Mouse (Mus musculus) heart, embryonic 12.5 days (tissue): ENCODE data around the gene Slc44a3. TPM values are rescaled to one million over a fixed set of nuclear protein-coding genes. Genes with fewer than 3 reads are reported as not detected.
A peak's percentile ranks its signal among the peaks of the same experiment; 100 is the strongest.

ENCODE experiments used
- ATAC-seq: fragments of 200-750 bp; cut with Nextera tagmentation; 2 replicates; pipeline ENCODE4 v1.8.0; 2017; ENCODE audit warnings: moderate TSS enrichment, moderate library complexity; ENCODE audit not compliant: insufficient number of reproducible peaks, low FRiP score
- H3K27ac ChIP-seq: fragments of 300-500 bp; sonication (generic); 2 replicates; pipeline ENCODE4 v1.5.1; 2016; ENCODE audit warnings: mild to moderate bottlenecking, moderate library complexity; ENCODE audit not compliant: poor library complexity, severe bottlenecking
- H3K27me3 ChIP-seq: fragments of 300-500 bp; sonication (generic); replicated peaks from 2 replicates; pipeline ENCODE4 v1.6.1; 2016; ENCODE audit warnings: mild to moderate bottlenecking, moderate library complexity
- H3K36me3 ChIP-seq: fragments of 300-500 bp; sonication (generic); 2 replicates; pipeline ENCODE4 v1.6.1; 2016; ENCODE audit warnings: mild to moderate bottlenecking, moderate library complexity
- H3K4me1 ChIP-seq: fragments of 300-500 bp; sonication (generic); replicated peaks from 2 replicates; pipeline ENCODE4 v1.6.1; 2016; ENCODE audit warnings: mild to moderate bottlenecking
- H3K4me2 ChIP-seq: fragments of 300-500 bp; sonication (generic); 2 replicates; pipeline ENCODE4 v1.6.1; 2016; ENCODE audit warnings: mild to moderate bottlenecking, moderate library complexity
- H3K4me3 ChIP-seq: fragments of 300-500 bp; sonication (generic); 2 replicates; pipeline ENCODE4 v1.5.1; 2016; ENCODE audit warnings: mild to moderate bottlenecking
- H3K9ac ChIP-seq: fragments of 300-500 bp; sonication (generic); 2 replicates; pipeline ENCODE4 v1.6.1; 2016; ENCODE audit warnings: mild to moderate bottlenecking, moderate library complexity
- H3K9me3 ChIP-seq: fragments of 300-500 bp; sonication (generic); replicated peaks from 2 replicates; pipeline ENCODE4 v1.6.1; 2016; ENCODE audit warnings: mild to moderate bottlenecking, moderate library complexity
- WGBS: fragments of 180-500 bp; shearing (Covaris S2); methylation state at CpG from one replicate; pipeline ENCODE4 v1.1.7; 2016; 5-methylcytosine and 5-hydroxymethylcytosine counted together
- polyA plus RNA-seq: library from polyadenylated mRNA; unstranded; fragments of >200 nt; fragmentation: Nextera tagmentation; extraction: Ambion mirVana; gene quantifications from 2 replicates; pipeline ENCODE4 v1.2.1, GENCODE M21; 2016

The Slc44a3 gene
- polyA plus RNA-seq, 1 experiment from 2014 or later = 1.1 TPM

DNA sequence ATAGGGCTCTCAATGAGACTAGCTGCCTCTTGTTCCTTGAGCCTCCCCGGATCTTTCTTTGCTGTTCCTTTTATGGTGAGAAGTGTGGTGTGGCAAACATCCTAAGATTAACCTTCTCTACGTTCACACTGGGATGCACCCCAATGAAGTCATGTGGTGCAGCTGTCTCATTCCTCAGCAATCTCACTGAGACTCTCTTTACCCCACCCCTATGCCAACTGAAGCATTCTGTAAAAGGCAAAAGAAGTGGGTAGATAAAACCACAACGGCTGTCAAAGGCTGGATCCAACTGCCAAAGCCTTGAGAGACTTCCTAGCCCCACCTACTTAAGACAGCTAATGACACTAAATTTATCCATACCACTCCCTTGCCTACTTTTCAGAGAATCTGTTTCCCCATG, 57.5 kb downstream of the Slc44a3 start:
- Histone ChIP-seq H3K4me3 (no peak overlapping the region), H3K27ac (no peak overlapping the region), H3K9me3 (no peaks in the 10 kb centered on the region), H3K4me2 (no peak overlapping the region), H3K9ac (no peak overlapping the region), H3K36me3 (no peaks in the 10 kb centered on the region), H3K27me3 (0 out of 2 replicates have a peak, but pooled peaks cover 6% of the 10 kb centered on the region), H3K4me1 (0 out of 2 replicates have a peak, but pooled peaks cover 3% of the 10 kb centered on the region)
- WGBS = 44% methylated on average over 3 of the region's 3 CpGs
- no peak for ATAC-seq

DNA sequence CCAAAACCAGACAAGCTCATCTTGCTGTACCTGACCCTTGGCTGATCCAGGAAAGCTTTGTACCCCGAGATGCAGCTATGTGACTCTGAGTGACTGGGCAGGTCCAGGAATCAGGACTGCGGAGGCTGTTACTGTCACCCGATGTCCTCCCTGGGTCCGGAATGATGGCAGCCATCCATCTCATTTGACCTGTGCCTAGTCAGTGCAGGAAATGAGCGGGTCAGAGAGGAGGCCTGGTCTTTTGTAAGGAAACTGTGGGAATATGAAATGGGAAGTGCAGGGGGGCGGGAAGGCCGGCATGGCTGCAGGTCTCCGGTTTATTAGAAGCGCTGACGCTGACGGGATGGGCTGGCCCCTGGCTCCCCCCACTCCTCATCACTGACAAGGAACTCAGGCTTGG, 60.5 kb downstream of the Slc44a3 start:
- WGBS = 63% methylated on average over 11 of the region's 11 CpGs
- peaks cover 12% of the 10 kb centered on the region for H3K4me1 ChIP-seq
- no peak for ATAC-seq
- no peak overlapping the region for H3K4me2 ChIP-seq
- H3K27me3 ChIP-seq = no peaks in the 10 kb centered on the region
- no peaks in the 10 kb centered on the region for H3K36me3 ChIP-seq
- H3K27ac ChIP-seq = no peak overlapping the region
- H3K4me3 ChIP-seq = no peak overlapping the region
- no peaks in the 10 kb centered on the region for H3K9me3 ChIP-seq
- no peak overlapping the region for H3K9ac ChIP-seq

DNA sequence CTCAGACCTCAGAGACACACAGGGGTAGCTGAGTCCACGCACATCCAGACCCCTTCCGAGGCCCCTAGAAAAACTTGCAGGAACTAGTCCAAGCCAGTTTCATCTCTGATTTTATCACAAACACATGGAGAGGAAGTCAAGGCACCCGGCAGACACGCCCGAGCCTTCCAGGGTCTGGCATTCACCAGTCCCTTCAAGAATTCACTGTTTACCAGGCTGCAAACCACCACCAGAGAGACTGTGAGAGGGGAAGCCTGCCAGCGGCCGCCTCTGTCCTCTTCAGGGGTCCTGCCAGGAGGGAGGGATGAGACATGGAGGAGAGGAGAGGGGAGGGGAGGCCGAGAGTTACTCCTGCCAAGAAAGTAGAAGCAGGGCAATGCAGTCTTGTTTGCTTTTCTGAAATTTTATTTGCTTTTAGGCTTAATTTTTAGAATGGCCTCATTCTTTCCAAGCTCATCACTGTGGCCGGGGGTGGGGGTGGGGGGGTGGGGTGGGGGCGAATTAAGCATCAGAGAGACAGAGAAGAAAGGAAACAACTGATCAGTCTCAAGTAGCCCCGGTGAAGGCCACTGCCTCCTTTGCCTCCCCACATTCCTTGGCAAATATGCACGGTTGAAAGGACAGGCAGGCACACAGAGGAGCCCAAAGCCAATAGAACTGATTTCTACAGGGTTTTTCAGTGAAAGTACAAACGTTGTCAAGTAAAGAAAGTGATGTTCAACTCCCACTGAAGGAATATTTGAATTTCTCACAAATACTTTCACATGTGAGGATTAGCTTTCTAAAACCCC, 62.8 kb downstream of the Slc44a3 start:
- ATAC-seq = peak; percentile 42; the same call in 1 of the 2 replicates
- Histone ChIP-seq H3K9me3 (no peaks in the 10 kb centered on the region), H3K27ac (no peak overlapping the region), H3K4me2 (peak overlapping the region; percentile 42), H3K4me3 (no peak overlapping the region), H3K4me1 (peaks cover 12% of the 10 kb centered on the region), H3K27me3 (no peaks in the 10 kb centered on the region), H3K9ac (peak overlapping the region; percentile 24; the same call in 1 of the 2 replicates), H3K36me3 (no peaks in the 10 kb centered on the region)
- WGBS = 5% methylated on average over 13 of the region's 13 CpGs

DNA sequence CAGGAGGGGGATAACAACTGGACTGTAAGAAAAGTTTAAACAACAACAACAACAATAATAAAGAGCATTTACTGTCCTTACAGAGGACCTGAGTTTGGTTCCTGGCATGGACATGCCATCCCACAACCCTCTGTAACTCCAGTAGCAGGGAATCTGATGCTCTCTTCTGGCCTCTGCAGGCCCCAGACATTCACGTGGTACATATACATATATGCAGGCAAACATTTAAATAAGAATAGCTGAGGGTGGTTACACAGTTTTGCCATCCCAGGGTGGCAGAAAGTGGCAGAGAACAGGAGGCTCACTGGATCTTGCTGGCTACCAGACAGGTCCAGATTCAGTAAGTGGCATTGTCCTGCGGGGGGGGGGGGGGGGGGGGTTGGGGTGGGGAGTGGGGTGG, 64.1 kb downstream of the Slc44a3 start:
- H3K4me3 ChIP-seq = no peak overlapping the region
- no peaks in the 10 kb centered on the region for H3K36me3 ChIP-seq
- H3K9me3 ChIP-seq = no peaks in the 10 kb centered on the region
- 32% methylated on average over 1 of the region's 2 CpGs for WGBS
- no peak overlapping the region for H3K4me2 ChIP-seq
- H3K27me3 ChIP-seq = no peaks in the 10 kb centered on the region
- ATAC-seq = no peak
- H3K9ac ChIP-seq = no peak overlapping the region
- H3K27ac ChIP-seq = no peak overlapping the region
- H3K4me1 ChIP-seq = peaks cover 12% of the 10 kb centered on the region

DNA sequence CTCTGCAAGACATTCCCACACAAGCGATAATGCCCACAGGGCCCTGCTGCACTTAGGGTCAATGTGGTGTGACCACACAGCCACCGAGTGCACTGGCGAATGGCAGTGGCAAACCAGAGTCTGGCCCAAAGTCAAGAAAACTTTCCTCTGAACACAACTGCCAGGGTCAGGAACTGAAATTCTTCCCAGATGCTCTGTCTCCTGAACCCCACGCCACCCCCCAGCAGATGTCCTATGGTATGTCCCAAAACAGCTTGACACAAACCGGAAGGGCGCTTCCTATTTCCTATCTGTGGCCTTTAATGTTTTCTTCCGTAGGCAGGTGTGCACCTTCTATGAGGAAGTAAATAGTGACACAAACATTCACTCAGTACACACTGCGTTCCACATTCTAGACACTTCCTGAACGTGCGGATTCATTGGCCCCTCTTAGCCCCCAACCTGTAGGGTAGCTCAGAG, 65.1 kb downstream of the Slc44a3 start:
- Histone ChIP-seq H3K36me3 (no peaks in the 10 kb centered on the region), H3K27ac (no peak overlapping the region), H3K4me2 (no peak overlapping the region), H3K9ac (no peak overlapping the region), H3K27me3 (no peaks in the 10 kb centered on the region), H3K4me3 (no peak overlapping the region), H3K9me3 (no peaks in the 10 kb centered on the region), H3K4me1 (peaks cover 12% of the 10 kb centered on the region)
- WGBS = 80% methylated on average over 10 of the region's 10 CpGs
- no peak for ATAC-seq

DNA sequence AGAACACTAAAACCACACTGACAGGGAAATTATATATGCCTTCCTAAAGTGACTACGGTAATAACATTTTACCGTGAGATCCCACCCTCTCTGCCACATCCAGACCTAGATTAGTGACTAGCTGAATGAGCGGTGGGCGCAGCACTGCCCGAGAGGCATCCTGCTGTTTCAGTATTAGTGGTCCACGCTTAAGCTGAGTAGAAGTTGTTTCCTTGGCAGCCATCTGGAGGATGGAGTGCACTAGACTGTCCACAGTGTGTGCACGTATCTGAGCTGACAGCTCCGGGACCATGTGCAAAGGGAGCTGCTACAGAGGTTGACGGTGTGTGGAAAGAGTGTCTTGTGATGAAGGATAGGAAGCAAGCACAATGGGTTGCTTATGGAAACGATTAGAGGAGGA, 66.4 kb downstream of the Slc44a3 start:
- no peaks in the 10 kb centered on the region for H3K9me3 ChIP-seq

DNA sequence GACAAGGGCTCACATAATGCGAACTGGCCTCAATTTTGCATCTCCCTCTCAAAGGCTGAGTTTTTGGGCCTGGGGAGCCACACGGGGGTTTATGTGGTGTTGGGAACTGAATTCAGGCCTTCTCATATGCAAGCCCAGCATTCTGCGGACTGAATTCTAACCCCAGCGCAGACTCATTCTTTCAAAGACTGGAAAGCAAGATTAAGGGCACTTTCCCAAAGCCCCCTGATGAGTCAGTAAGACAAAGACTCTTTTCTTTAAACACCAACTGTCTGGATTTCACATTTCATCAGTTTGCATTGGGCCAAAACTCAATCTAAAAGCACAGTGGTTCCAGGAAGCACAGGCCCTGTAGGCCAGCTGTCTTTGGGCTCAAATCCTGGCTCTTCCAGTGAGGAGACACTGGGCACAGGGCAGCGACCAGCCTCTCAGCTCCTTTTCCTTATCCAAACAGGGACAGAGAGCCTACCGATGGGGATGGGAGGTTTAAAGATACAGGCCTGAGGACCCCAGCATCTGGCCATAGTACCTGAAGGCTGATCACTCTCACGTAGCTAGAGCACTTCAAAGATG, 67.4 kb downstream of the Slc44a3 start:
- no peak overlapping the region for H3K4me2 ChIP-seq
- peaks cover 17% of the 10 kb centered on the region for H3K36me3 ChIP-seq
- H3K4me1 ChIP-seq = peaks cover 12% of the 10 kb centered on the region
- no peaks in the 10 kb centered on the region for H3K27me3 ChIP-seq
- H3K9me3 ChIP-seq = no peaks in the 10 kb centered on the region
- WGBS = 64% methylated on average over 7 of the region's 7 CpGs
- no peak overlapping the region for H3K4me3 ChIP-seq
- H3K27ac ChIP-seq = 0 out of 2 replicates have a peak overlapping the region, but pooled peaks have one; percentile 35
- ATAC-seq = no peak
- no peak overlapping the region for H3K9ac ChIP-seq

More for the DNA sequence above, 66.4 kb downstream of the Slc44a3 start:
- 73% methylated on average over 10 of the region's 10 CpGs for WGBS
- no peak overlapping the region for H3K4me3 ChIP-seq
- ATAC-seq = no peak
- H3K4me1 ChIP-seq = peaks cover 12% of the 10 kb centered on the region
- H3K4me2 ChIP-seq = no peak overlapping the region
- H3K9ac ChIP-seq = no peak overlapping the region
- no peak overlapping the region for H3K27ac ChIP-seq
- peaks cover 9% of the 10 kb centered on the region for H3K36me3 ChIP-seq
- H3K27me3 ChIP-seq = no peaks in the 10 kb centered on the region

DNA sequence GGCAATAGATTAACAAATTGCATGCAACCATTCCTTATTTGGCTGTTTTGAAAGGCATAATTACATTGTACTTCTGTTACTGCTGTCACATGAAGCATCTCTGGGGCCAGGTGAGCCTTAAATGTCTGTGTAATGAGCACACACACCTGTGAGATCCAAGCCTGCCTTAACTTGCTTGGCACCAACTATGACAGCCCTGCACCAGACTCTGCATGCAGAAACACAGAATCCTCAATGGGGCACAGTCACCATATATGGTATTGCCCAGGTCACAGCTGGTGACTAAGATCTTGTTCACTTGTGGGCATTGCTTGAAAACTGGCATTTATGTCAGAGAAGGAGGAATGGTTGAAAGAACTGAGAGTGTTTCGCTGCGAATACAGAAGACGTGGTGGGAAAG, 69.4 kb downstream of the Slc44a3 start:
- H3K4me1 ChIP-seq = peaks cover 8% of the 10 kb centered on the region
- no peaks in the 10 kb centered on the region for H3K9me3 ChIP-seq
- H3K27me3 ChIP-seq = no peaks in the 10 kb centered on the region
- H3K4me2 ChIP-seq = no peak overlapping the region
- ATAC-seq = no peak
- H3K9ac ChIP-seq = no peak overlapping the region
- 79% methylated on average over 3 of the region's 3 CpGs for WGBS
- peaks cover 32% of the 10 kb centered on the region for H3K36me3 ChIP-seq
- H3K4me3 ChIP-seq = no peak overlapping the region
- no peak overlapping the region for H3K27ac ChIP-seq

DNA sequence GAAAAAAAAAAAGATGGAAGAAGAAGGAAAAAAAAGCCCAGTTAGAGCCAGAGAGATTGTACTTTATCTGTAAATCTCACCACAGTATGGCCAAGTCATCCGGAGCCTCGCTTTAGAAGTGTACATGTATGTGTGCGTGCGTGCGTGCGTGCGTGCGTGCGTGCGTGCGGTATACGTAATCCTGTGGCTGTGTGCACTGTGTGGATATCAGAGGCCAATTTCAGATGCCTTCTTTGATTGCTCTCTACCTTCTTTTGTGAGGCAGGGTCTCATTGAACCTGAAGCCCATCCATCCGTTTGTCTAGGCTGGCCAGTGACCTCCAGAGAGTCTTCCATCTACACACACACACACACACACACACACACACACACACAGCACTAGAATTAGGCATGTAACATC, 70.7 kb downstream of the Slc44a3 start:
- H3K36me3 ChIP-seq = peaks cover 45% of the 10 kb centered on the region
- H3K4me1 ChIP-seq = peaks cover 8% of the 10 kb centered on the region
- H3K27me3 ChIP-seq = no peaks in the 10 kb centered on the region
- WGBS = 92% methylated on average over 13 of the region's 13 CpGs
- no peak overlapping the region for H3K4me3 ChIP-seq
- ATAC-seq = no peak
- no peak overlapping the region for H3K9ac ChIP-seq
- no peak overlapping the region for H3K4me2 ChIP-seq
- H3K27ac ChIP-seq = no peak overlapping the region
- no peaks in the 10 kb centered on the region for H3K9me3 ChIP-seq

DNA sequence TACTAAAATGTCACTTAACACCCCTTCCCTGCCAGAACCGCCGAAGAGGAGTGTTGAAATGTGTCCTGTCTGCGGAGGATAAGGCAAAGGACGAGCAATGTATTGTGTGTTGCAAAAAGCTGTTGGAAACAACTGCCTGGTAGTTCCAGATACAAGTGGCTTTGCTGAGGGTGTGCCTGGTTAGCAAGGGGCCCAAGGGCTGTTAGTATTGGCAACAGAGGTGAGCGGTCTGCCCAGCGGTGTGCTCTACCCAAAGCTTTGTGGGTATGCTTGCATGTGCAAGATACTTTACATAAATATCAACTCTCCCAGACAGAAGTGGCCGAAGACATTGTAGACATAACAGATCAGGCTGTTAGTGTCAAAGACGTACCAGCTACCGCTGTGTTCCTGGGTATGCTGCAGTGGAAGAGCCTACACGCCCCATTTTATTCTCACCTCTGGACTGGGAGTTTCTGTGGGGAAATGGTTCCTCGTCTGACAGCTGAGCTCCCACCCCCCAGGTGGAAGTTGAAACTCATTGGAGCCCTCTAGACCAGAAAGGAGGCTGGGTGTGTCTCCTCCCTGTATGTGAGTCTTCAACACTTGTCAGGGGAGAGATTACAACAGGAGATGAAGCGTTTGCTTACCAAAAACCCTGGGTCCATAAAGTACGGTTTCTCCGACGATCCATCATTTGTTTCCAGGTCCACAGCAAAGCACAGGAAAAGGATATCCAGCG, 71.6 kb downstream of the Slc44a3 start:
- H3K27me3 ChIP-seq = no peaks in the 10 kb centered on the region
- peaks cover 8% of the 10 kb centered on the region; the same call in 1 of the 2 replicates for H3K4me1 ChIP-seq
- no peak overlapping the region for H3K27ac ChIP-seq
- ATAC-seq = no peak
- H3K9me3 ChIP-seq = no peaks in the 10 kb centered on the region
- peaks cover 53% of the 10 kb centered on the region for H3K36me3 ChIP-seq
- WGBS = 70% methylated on average over 16 of the region's 16 CpGs
- H3K9ac ChIP-seq = no peak overlapping the region; the same call in 1 of the 2 replicates
- no peak overlapping the region for H3K4me2 ChIP-seq
- H3K4me3 ChIP-seq = no peak overlapping the region
